ENCODE assay signal across 8 mouse cellular contexts in genomic region chr16:91885389-91886122, GRCm38 (mm10).
DNase-seq lines count a peak whose midpoint lies in the region; ATAC-seq and TF ChIP-seq lines count a peak whose summit lies in the region.

No protein-coding gene starts in this region.

- no peak overlapping the region for H3K9ac ChIP-seq in hindbrain, embryonic 13.5 days
- H3K9ac ChIP-seq in liver, postnatal 0 days (replicated peaks): no peak overlapping the region

- no peak overlapping the region for H3K4me3 ChIP-seq in hindbrain, embryonic 13.5 days
- no peak overlapping the region for H3K4me3 ChIP-seq in liver, postnatal 0 days (ENCODE audit: low read depth, low read length)

- no peak for TF ChIP-seq EP300 in liver, postnatal 0 days (IDR thresholded peaks at IDR 0.05; ENCODE audit: low read depth)

- peaks cover 14% of the 10 kb centered on the region for H3K4me1 ChIP-seq in hindbrain, embryonic 13.5 days (replicated peaks)
- H3K4me1 ChIP-seq in liver, postnatal 0 days (ENCODE audit: insufficient read depth): peaks cover 2% of the 10 kb centered on the region; the same call in 1 of the 2 replicates

- peaks cover 38% of the 10 kb centered on the region for H3K36me3 ChIP-seq in hindbrain, embryonic 13.5 days
- no peaks in the 10 kb centered on the region for H3K36me3 ChIP-seq in liver, postnatal 0 days (replicated peaks; ENCODE audit: insufficient read depth, low read length)

- peak overlapping the region; percentile 29; the same call in 1 of the 2 replicates for H3K4me2 ChIP-seq in hindbrain, embryonic 13.5 days
- H3K4me2 ChIP-seq in liver, postnatal 0 days (ENCODE audit: low read depth, low read length): peak overlapping the region; percentile 50

- peak; percentile 57 for TF ChIP-seq CTCF in liver, postnatal 0 days (IDR thresholded peaks at IDR 0.05; ENCODE audit: low read depth)

- DNase-seq in left cerebral cortex, postnatal 4 days: peak; percentile 45
- DNase-seq in left cerebral cortex, adult 11 months (ENCODE audit: low spot score): no peak
- peak; percentile 40 for DNase-seq in embryo, embryonic 9.5 days (ENCODE audit: extremely low spot score)
- peak; percentile 47 for DNase-seq in liver, postnatal 0 days
- peak; percentile 75 for DNase-seq in retina, embryonic 14.5 days (ENCODE audit: low spot score)
- DNase-seq in right cerebral cortex, postnatal 14 days: no peak
- no peak for DNase-seq in urinary bladder, postnatal 4 days (ENCODE audit: low spot score in 2 of 2)

- H3K27me3 ChIP-seq in hindbrain, embryonic 13.5 days: no peaks in the 10 kb centered on the region
- H3K27me3 ChIP-seq in liver, postnatal 0 days (ENCODE audit: insufficient read depth, low read length): no peaks in the 10 kb centered on the region

- peak overlapping the region; percentile 70 for H3K27ac ChIP-seq in hindbrain, embryonic 13.5 days
- no peak overlapping the region for H3K27ac ChIP-seq in liver, postnatal 0 days (ENCODE audit: low read depth)

- intact Hi-C loops in left cerebral cortex, postnatal 4 days (cut with DNase I): no loop called here

- ATAC-seq in hindbrain, embryonic 13.5 days (ENCODE audit: low FRiP score): 0 out of 2 replicates have a peak, but pooled peaks have one; percentile 27
- no peak for ATAC-seq in liver, postnatal 0 days

- no peaks in the 10 kb centered on the region for H3K9me3 ChIP-seq in hindbrain, embryonic 13.5 days
- no peaks in the 10 kb centered on the region for H3K9me3 ChIP-seq in liver, postnatal 0 days (ENCODE audit: low read length)

- 7% methylated on average over 19 of the region's 19 CpGs for WGBS in hindbrain, embryonic 13.5 days
- 16% methylated on average over 19 of the region's 19 CpGs for WGBS in liver, postnatal 0 days (ENCODE audit: insufficient replicate concordance)

Comparison
In these comparisons a context has a peak if more than half of its experiments do, and no peak if none do; other contexts are left out.
1. DNase-seq: peak in left cerebral cortex, postnatal 4 days (single experiment), embryo, embryonic 9.5 days (single experiment), liver, postnatal 0 days (single experiment) and retina, embryonic 14.5 days (single experiment); none in left cerebral cortex, adult 11 months (single experiment), right cerebral cortex, postnatal 14 days (single experiment) and urinary bladder, postnatal 4 days (0 of 2).